8 mouse cellular contexts compared by ENCODE assay signal in the genomic region with DNA sequence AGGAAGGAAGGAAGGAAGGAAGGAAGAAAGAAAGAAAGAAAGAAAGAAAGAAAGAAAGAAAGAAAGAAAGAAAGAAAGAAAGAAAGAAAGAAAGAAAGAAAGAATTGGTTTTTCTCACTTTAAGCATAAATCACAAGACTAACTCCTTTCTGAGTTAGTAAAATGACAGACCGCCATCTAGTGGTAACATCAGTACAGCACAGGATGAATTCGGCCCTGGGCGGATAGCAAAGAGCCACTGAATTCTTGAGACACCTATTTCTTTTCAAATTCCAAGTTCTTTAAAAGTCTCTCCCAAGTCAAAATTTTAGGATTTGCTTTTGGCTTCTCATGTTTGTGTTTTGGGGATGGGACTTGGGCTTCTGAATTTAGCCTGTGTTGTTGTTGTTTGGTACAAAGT. TPM values are rescaled to one million over a fixed set of nuclear protein-coding genes. Genes with fewer than 3 reads are reported as not detected.
DNase-seq lines count a peak whose midpoint lies in the region; ATAC-seq and TF ChIP-seq lines count a peak whose summit lies in the region.

No protein-coding gene starts in this region.

- peaks cover 3 to 15% of the 10 kb centered on the region in 2 experiments for H3K36me3 ChIP-seq in CH12.LX (replicated peaks in 1 of 2; ENCODE audit: control insufficient read depth in 1 of 2, insufficient read depth in 1 of 2, low read length in 1 of 2)
- H3K36me3 ChIP-seq in heart, embryonic 15.5 days = 0 out of 2 replicates have a peak, but pooled peaks cover 7% of the 10 kb centered on the region
- H3K36me3 ChIP-seq in liver, embryonic 14.5 days (replicated peaks; ENCODE audit: control insufficient read depth, insufficient read depth, low read depth) = no peaks in the 10 kb centered on the region
- no peaks in the 10 kb centered on the region for H3K36me3 ChIP-seq in neural tube, embryonic 12.5 days
- no peaks in the 10 kb centered on the region for H3K36me3 ChIP-seq in testis, adult 2 months (ENCODE audit: control insufficient read depth, insufficient read depth, low read length)

- H3K27ac ChIP-seq in CH12.LX (ENCODE audit: insufficient read depth, low read depth) = no peak overlapping the region
- H3K27ac ChIP-seq in heart, embryonic 15.5 days = peak overlapping the region; percentile 95
- H3K27ac ChIP-seq in liver, embryonic 14.5 days = peak overlapping the region; percentile 71
- H3K27ac ChIP-seq in neural tube, embryonic 12.5 days = no peak overlapping the region
- peak overlapping the region; percentile 98 for H3K27ac ChIP-seq in testis, adult 2 months (ENCODE audit: control insufficient read depth, insufficient read depth, low read depth, low read length)

- H3K79me2 ChIP-seq in CH12.LX (replicated peaks; ENCODE audit: control insufficient read depth, extremely low read depth, insufficient read depth, poor library complexity, severe bottlenecking) = peaks cover 2% of the 10 kb centered on the region; the same call in 1 of the 2 replicates

- 0% methylated on average over 3 of the region's 3 CpGs for WGBS in heart, embryonic 15.5 days
- WGBS in liver, embryonic 14.5 days (ENCODE audit: insufficient replicate concordance) = 1% methylated on average over 3 of the region's 3 CpGs
- 0% methylated on average over 3 of the region's 3 CpGs for WGBS in neural tube, embryonic 12.5 days

- peak overlapping the region; percentile 80; the same call in 1 of the 2 replicates for H3K4me2 ChIP-seq in CH12.LX (ENCODE audit: insufficient read depth, low read depth, poor library complexity, severe bottlenecking)
- H3K4me2 ChIP-seq in heart, embryonic 15.5 days = peak overlapping the region; percentile 86
- H3K4me2 ChIP-seq in liver, embryonic 14.5 days (ENCODE audit: low read depth) = peak overlapping the region; percentile 95
- peak overlapping the region; percentile 56 for H3K4me2 ChIP-seq in neural tube, embryonic 12.5 days (replicated peaks)

- ATAC-seq in erythroid progenitor cell, adult 5-6 weeks (replicated peaks; ENCODE audit: low FRiP score, poor library complexity, severe bottlenecking) = peak; percentile 74
- peak; percentile 75 for ATAC-seq in heart, embryonic 15.5 days (replicated peaks; ENCODE audit: insufficient number of reproducible peaks, insufficient read depth, low FRiP score, low read depth)
- peak; percentile 77 for ATAC-seq in liver, embryonic 14.5 days (ENCODE audit: insufficient read depth)
- ATAC-seq in neural tube, embryonic 12.5 days (ENCODE audit: low FRiP score, low read depth) = peak; percentile 83

- no peaks in the 10 kb centered on the region for H3K27me3 ChIP-seq in CH12.LX (replicated peaks)
- no peaks in the 10 kb centered on the region for H3K27me3 ChIP-seq in heart, embryonic 15.5 days
- H3K27me3 ChIP-seq in liver, embryonic 14.5 days (ENCODE audit: control insufficient read depth, insufficient read depth, low read length) = no peaks in the 10 kb centered on the region
- no peaks in the 10 kb centered on the region for H3K27me3 ChIP-seq in neural tube, embryonic 12.5 days (replicated peaks)
- H3K27me3 ChIP-seq in testis, adult 2 months (ENCODE audit: control insufficient read depth, insufficient read depth, low read length) = no peaks in the 10 kb centered on the region

- H3K4me3 ChIP-seq in CH12.LX (replicated peaks in 1 of 3; ENCODE audit: low read depth in 2 of 3, low read length in 2 of 3, poor library complexity in 1 of 3) = peak overlapping the region; percentile 76 to 96 (median 77)
- peak overlapping the region; percentile 78 for H3K4me3 ChIP-seq in heart, embryonic 15.5 days
- H3K4me3 ChIP-seq in liver, embryonic 14.5 days (ENCODE audit: insufficient read depth in 1 of 2, low read depth in 2 of 2, low read length in 2 of 2) = peak overlapping the region; percentile 89 to 93
- H3K4me3 ChIP-seq in neural tube, embryonic 12.5 days = peak overlapping the region; percentile 52
- H3K4me3 ChIP-seq in testis, adult 2 months (ENCODE audit: control insufficient read depth, low read depth, low read length) = peak overlapping the region; percentile 100

- H3K9ac ChIP-seq in CH12.LX (ENCODE audit: insufficient read depth, low read depth) = peak overlapping the region; percentile 88
- peak overlapping the region; percentile 60 for H3K9ac ChIP-seq in heart, embryonic 15.5 days
- peak overlapping the region; percentile 78 for H3K9ac ChIP-seq in liver, embryonic 14.5 days (replicated peaks)
- H3K9ac ChIP-seq in neural tube, embryonic 12.5 days = peak overlapping the region; percentile 45

- no peak for TF ChIP-seq POLR2A in CH12.LX (IDR thresholded peaks at IDR 0.05; ENCODE audit: low read depth, low read length)
- TF ChIP-seq POLR2A in testis, adult 2 months (IDR thresholded peaks at IDR 0.05; ENCODE audit: control insufficient read depth, low read depth, low read length) = no peak

- no peaks in the 10 kb centered on the region for H3K9me3 ChIP-seq in CH12.LX (replicated peaks; ENCODE audit: low read length)
- H3K9me3 ChIP-seq in heart, embryonic 15.5 days (replicated peaks) = no peaks in the 10 kb centered on the region
- H3K9me3 ChIP-seq in liver, embryonic 14.5 days (ENCODE audit: control insufficient read depth, low read length) = no peaks in the 10 kb centered on the region
- H3K9me3 ChIP-seq in neural tube, embryonic 12.5 days = no peaks in the 10 kb centered on the region

- dilution Hi-C loops in CH12.LX (cut with MboI; ENCODE audit: extremely low pct_ligation_motif_present, extremely low pct_unique_long_range_greater_than_20kb, low sequenced_read_pairs) = no loop called here

- TF ChIP-seq EP300 in CH12.LX (IDR thresholded peaks at IDR 0.05; ENCODE audit: low read length) = no peak
- TF ChIP-seq EP300 in liver, embryonic 14.5 days (IDR thresholded peaks at IDR 0.05; ENCODE audit: low read depth) = no peak

- peak; percentile 62 to 85; a peak in 3 of 4 replicates for TF ChIP-seq CTCF in CH12.LX (conservative IDR thresholded peaks at IDR 0.05 in 1 of 2, IDR thresholded peaks at IDR 0.05 in 1 of 2; ENCODE audit: low read depth in 2 of 2, low read length in 2 of 2)
- TF ChIP-seq CTCF in liver, embryonic 14.5 days (IDR thresholded peaks at IDR 0.05; ENCODE audit: low read depth) = peak; percentile 74
- no peak for TF ChIP-seq CTCF in testis, adult 2 months (IDR thresholded peaks at IDR 0.05; ENCODE audit: control insufficient read depth, insufficient read depth, insufficient replicate concordance, low read depth, low read length)

- in situ Hi-C loops in CH12.LX (cut with MboI; ENCODE audit: low pct_ligation_motif_present, low pct_unique_long_range_greater_than_20kb, low sequenced_read_pairs) = no loop called here

- TF ChIP-seq RAD21 in CH12.LX (IDR thresholded peaks at IDR 0.05; ENCODE audit: low read depth, low read length) = peak; percentile 74

- DNase-seq in CH12.LX (ENCODE audit: extremely low read depth) = peak; percentile 78
- DNase-seq in brain, embryonic 18.5 days (ENCODE audit: low read depth, low spot score) = peak; percentile 68
- peak; percentile 76 to 84 for DNase-seq in kidney, postnatal 25 days
- DNase-seq in liver, embryonic 14.5 days (ENCODE audit: low read depth in 3 of 3, low spot score in 3 of 3) = peak; percentile 68 to 78 (median 74)

- H3K4me1 ChIP-seq in CH12.LX (ENCODE audit: control insufficient read depth in 1 of 2, insufficient read depth in 2 of 2) = peaks cover 8 to 19% of the 10 kb centered on the region in 2 experiments; a peak in 3 of 4 replicates
- H3K4me1 ChIP-seq in heart, embryonic 15.5 days (replicated peaks) = peaks cover 6% of the 10 kb centered on the region
- peaks cover 5 to 6% of the 10 kb centered on the region in 2 experiments for H3K4me1 ChIP-seq in liver, embryonic 14.5 days (replicated peaks; ENCODE audit: control insufficient read depth in 2 of 2, insufficient read depth in 2 of 2, low read length in 1 of 2)
- H3K4me1 ChIP-seq in neural tube, embryonic 12.5 days = peaks cover 6% of the 10 kb centered on the region; the same call in 1 of the 2 replicates
- H3K4me1 ChIP-seq in testis, adult 2 months (ENCODE audit: control insufficient read depth, insufficient read depth, low read length) = peaks cover 2% of the 10 kb centered on the region; the same call in 1 of the 2 replicates

RNA-seq across cellular contexts. Expression of gene Zfp51, which starts 0.5 kb away (rescaled TPM):
- total RNA-seq in CH12.LX (2012; rRNA removed) (6.1 and 6.8 TPM in 2 replicates), CH12.LX (2014; rRNA removed) (16.7 and 18.1 TPM in 2 replicates)
- polyA plus RNA-seq in CH12.LX (2012; ENCODE audit: insufficient read length, low read depth) = 4.5 TPM in 2 replicates
- total RNA-seq in erythroid progenitor cell, adult 5-6 weeks (2015; ENCODE audit: low replicate concordance) = 3.4 and 10.1 TPM in 2 replicates
- 6.5 and 11.9 TPM in 2 replicates for total RNA-seq in erythroid progenitor cell, adult 5-6 weeks (2017; ENCODE audit: low replicate concordance)
- polyA plus RNA-seq in heart, embryonic 15.5 days (2015; fragmentation: Nextera tagmentation; extraction: Ambion mirVana) = 9.3 and 11.0 TPM in 2 replicates
- polyA plus RNA-seq in liver, embryonic 14.5 days (2012; rRNA removed) = 1.3 and 2.3 TPM in 2 replicates
- polyA plus RNA-seq in liver, embryonic 14.5 days (2014; fragmentation: Nextera tagmentation; extraction: Ambion mirVana) = 6.9 TPM in 2 replicates
- polyA plus RNA-seq in neural tube, embryonic 12.5 days (2016; fragmentation: Nextera tagmentation; extraction: Ambion mirVana) = 13.8 and 15.1 TPM in 2 replicates
- 2.5 and 3.3 TPM in 2 replicates for polyA plus RNA-seq in testis, adult 2 months (2012; rRNA removed)

RNA-seq across cellular contexts. Expression of gene Zfp54, which starts 26.6 kb away (rescaled TPM):
- total RNA-seq in CH12.LX (2012; rRNA removed) = 7.9 and 8.4 TPM in 2 replicates
- total RNA-seq in CH12.LX (2014; rRNA removed) = 11.9 and 12.5 TPM in 2 replicates
- polyA plus RNA-seq in CH12.LX (2012; ENCODE audit: insufficient read length, low read depth) = 3.6 and 3.8 TPM in 2 replicates
- total RNA-seq in erythroid progenitor cell, adult 5-6 weeks (2015; ENCODE audit: low replicate concordance) = 1.1 and 1.3 TPM in 2 replicates
- 8.5 TPM in 1 of 2 replicates, not detected in the other for total RNA-seq in erythroid progenitor cell, adult 5-6 weeks (2017; ENCODE audit: low replicate concordance)
- polyA plus RNA-seq in heart, embryonic 15.5 days (2015; fragmentation: Nextera tagmentation; extraction: Ambion mirVana) = 2.8 and 4.9 TPM in 2 replicates
- 0.47 and 1.0 TPM in 2 replicates for polyA plus RNA-seq in liver, embryonic 14.5 days (2012; rRNA removed)
- 2.4 and 2.6 TPM in 2 replicates for polyA plus RNA-seq in liver, embryonic 14.5 days (2014; fragmentation: Nextera tagmentation; extraction: Ambion mirVana)
- 3.5 and 4.1 TPM in 2 replicates for polyA plus RNA-seq in neural tube, embryonic 12.5 days (2016; fragmentation: Nextera tagmentation; extraction: Ambion mirVana)
- polyA plus RNA-seq in testis, adult 2 months (2012; rRNA removed) = 3.1 and 4.3 TPM in 2 replicates

RNA-seq across cellular contexts. Expression of gene Zfp53, which starts 39.1 kb away (rescaled TPM):
- total RNA-seq in CH12.LX (2012; rRNA removed) (4.7 and 5.4 TPM in 2 replicates), CH12.LX (2014; rRNA removed) (8.4 and 9.6 TPM in 2 replicates)
- polyA plus RNA-seq in CH12.LX (2012; ENCODE audit: insufficient read length, low read depth) = 2.4 and 3.7 TPM in 2 replicates
- total RNA-seq in erythroid progenitor cell, adult 5-6 weeks (2015; ENCODE audit: low replicate concordance) = 2.1 and 11.5 TPM in 2 replicates
- 3.3 and 9.1 TPM in 2 replicates for total RNA-seq in erythroid progenitor cell, adult 5-6 weeks (2017; ENCODE audit: low replicate concordance)
- 4.9 and 6.9 TPM in 2 replicates for polyA plus RNA-seq in heart, embryonic 15.5 days (2015; fragmentation: Nextera tagmentation; extraction: Ambion mirVana)
- polyA plus RNA-seq in liver, embryonic 14.5 days (2012; rRNA removed) = 0.68 and 1.4 TPM in 2 replicates
- 2.5 and 2.6 TPM in 2 replicates for polyA plus RNA-seq in liver, embryonic 14.5 days (2014; fragmentation: Nextera tagmentation; extraction: Ambion mirVana)
- polyA plus RNA-seq in neural tube, embryonic 12.5 days (2016; fragmentation: Nextera tagmentation; extraction: Ambion mirVana) = 8.1 and 9.5 TPM in 2 replicates
- polyA plus RNA-seq in testis, adult 2 months (2012; rRNA removed) = 0.23 and 0.48 TPM in 2 replicates

Comparison
In these comparisons a context has a peak if more than half of its experiments do, and no peak if none do; other contexts are left out.
1. H3K27ac ChIP-seq: peak in heart, embryonic 15.5 days (single experiment), liver, embryonic 14.5 days (single experiment) and testis, adult 2 months (single experiment); none in CH12.LX (single experiment) and neural tube, embryonic 12.5 days (single experiment).
2. Peak in every context shown above with its lines, with median percentiles within 50 percentile points of each other: DNase-seq, H3K4me2 ChIP-seq, H3K4me3 ChIP-seq, H3K9ac ChIP-seq and ATAC-seq.